Mouse (Mus musculus): ENCODE data around the gene Arap2. TPM values are rescaled to one million over a fixed set of nuclear protein-coding genes. Genes with fewer than 3 reads are reported as not detected.

Gene Arap2
- polyA plus RNA-seq, 1 experiment from 2014 or later, result 1.6 TPM

GRCm38 (mm10) chr5:62665329-62665728 is 100.6 kb downstream of the Arap2 start:
- Histone ChIP-seq H3K4me1 (replicated peaks) (no peaks in the 10 kb centered on the region), H3K36me3 (no peaks in the 10 kb centered on the region), H3K9me3 (no peaks in the 10 kb centered on the region), H3K4me2 (no peak overlapping the region), H3K4me3 (no peak overlapping the region), H3K9ac (no peak overlapping the region), H3K27me3 (no peaks in the 10 kb centered on the region), H3K27ac (replicated peaks) (no peak overlapping the region)
- ATAC-seq (ENCODE audit: low read depth), result no peak

- Histone ChIP-seq H3K4me2 (no peak overlapping the region), H3K27ac (replicated peaks) (no peak overlapping the region), H3K4me3 (no peak overlapping the region), H3K36me3 (no peaks in the 10 kb centered on the region), H3K9me3 (no peaks in the 10 kb centered on the region), H3K27me3 (no peaks in the 10 kb centered on the region), H3K4me1 (replicated peaks) (no peaks in the 10 kb centered on the region), H3K9ac (no peak overlapping the region)
- WGBS, result 80% methylated on average over 4 of the region's 4 CpGs
- ATAC-seq (ENCODE audit: low read depth), result no peak
These were observed 101.1 kb downstream of the Arap2 start for GRCm38 (mm10) chr5:62664847-62665246.

GRCm38 (mm10) chr5:62663206-62663605 is 102.8 kb downstream of the Arap2 start:
- H3K27ac ChIP-seq (replicated peaks), result no peak overlapping the region
- H3K4me3 ChIP-seq, result no peak overlapping the region
- no peak overlapping the region for H3K9ac ChIP-seq
- ATAC-seq (ENCODE audit: low read depth), result no peak
- no peak overlapping the region for H3K4me2 ChIP-seq
- WGBS, result 82% methylated on average over 1 of the region's 1 CpGs
- H3K9me3 ChIP-seq, result no peaks in the 10 kb centered on the region
- H3K27me3 ChIP-seq, result no peaks in the 10 kb centered on the region
- H3K4me1 ChIP-seq (replicated peaks), result no peaks in the 10 kb centered on the region
- H3K36me3 ChIP-seq, result no peaks in the 10 kb centered on the region

- no peaks in the 10 kb centered on the region for H3K27me3 ChIP-seq
- 72% methylated on average over 5 of the region's 5 CpGs for WGBS
- no peaks in the 10 kb centered on the region for H3K9me3 ChIP-seq
- no peaks in the 10 kb centered on the region for H3K4me1 ChIP-seq (replicated peaks)
- H3K9ac ChIP-seq, result no peak overlapping the region
- no peak overlapping the region for H3K27ac ChIP-seq (replicated peaks)
- H3K4me3 ChIP-seq, result no peak overlapping the region
- no peak overlapping the region for H3K4me2 ChIP-seq
- no peak for ATAC-seq (ENCODE audit: low read depth)
- H3K36me3 ChIP-seq, result no peaks in the 10 kb centered on the region
These were observed 112.0 kb downstream of the Arap2 start for GRCm38 (mm10) chr5:62653924-62654323.

GRCm38 (mm10) chr5:62642330-62642729 is 123.6 kb downstream of the Arap2 start:
- Histone ChIP-seq H3K9ac (no peak overlapping the region), H3K4me3 (no peak overlapping the region), H3K4me1 (replicated peaks) (no peaks in the 10 kb centered on the region; the same call in 1 of the 2 replicates), H3K27me3 (no peaks in the 10 kb centered on the region), H3K36me3 (no peaks in the 10 kb centered on the region), H3K27ac (replicated peaks) (no peak overlapping the region), H3K9me3 (no peaks in the 10 kb centered on the region), H3K4me2 (no peak overlapping the region)
- WGBS, result 93% methylated on average over 4 of the region's 4 CpGs
- no peak for ATAC-seq (ENCODE audit: low read depth)

GRCm38 (mm10) chr5:62640501-62640900 is 125.5 kb downstream of the Arap2 start:
- Histone ChIP-seq H3K27ac (replicated peaks) (no peak overlapping the region), H3K9ac (no peak overlapping the region), H3K27me3 (no peaks in the 10 kb centered on the region), H3K4me2 (no peak overlapping the region), H3K4me3 (no peak overlapping the region), H3K9me3 (no peaks in the 10 kb centered on the region), H3K4me1 (replicated peaks) (no peaks in the 10 kb centered on the region; the same call in 1 of the 2 replicates), H3K36me3 (no peaks in the 10 kb centered on the region)
- ATAC-seq (ENCODE audit: low read depth), result no peak
- WGBS, result 71% methylated on average over 8 of the region's 8 CpGs

- no peak overlapping the region for H3K4me2 ChIP-seq
- H3K27me3 ChIP-seq, result no peaks in the 10 kb centered on the region
- H3K9me3 ChIP-seq, result no peaks in the 10 kb centered on the region
- no peak for ATAC-seq (ENCODE audit: low read depth)
- no peaks in the 10 kb centered on the region for H3K36me3 ChIP-seq
- H3K27ac ChIP-seq (replicated peaks), result no peak overlapping the region
- H3K9ac ChIP-seq, result no peak overlapping the region
- WGBS, result 76% methylated on average over 3 of the region's 3 CpGs
- H3K4me3 ChIP-seq, result no peak overlapping the region
- no peaks in the 10 kb centered on the region; the same call in 1 of the 2 replicates for H3K4me1 ChIP-seq (replicated peaks)
These were observed 129.6 kb downstream of the Arap2 start for GRCm38 (mm10) chr5:62636341-62636740.

- H3K9me3 ChIP-seq, result no peaks in the 10 kb centered on the region
- H3K9ac ChIP-seq, result no peak overlapping the region
- 93% methylated on average over 5 of the region's 5 CpGs for WGBS
- H3K4me2 ChIP-seq, result no peak overlapping the region
- no peaks in the 10 kb centered on the region for H3K36me3 ChIP-seq
- no peak overlapping the region for H3K4me3 ChIP-seq
- H3K27me3 ChIP-seq, result no peaks in the 10 kb centered on the region
- ATAC-seq (ENCODE audit: low read depth), result no peak
- no peaks in the 10 kb centered on the region for H3K4me1 ChIP-seq (replicated peaks)
- no peak overlapping the region for H3K27ac ChIP-seq (replicated peaks)
These were observed 137.1 kb downstream of the Arap2 start for GRCm38 (mm10) chr5:62628901-62629300.

GRCm38 (mm10) chr5:62622848-62623479 is 143.0 kb downstream of the Arap2 start:
- H3K4me3 ChIP-seq, result no peak overlapping the region

GRCm38 (mm10) chr5:62618286-62618685 is 147.7 kb downstream of the Arap2 start:
- Histone ChIP-seq H3K9me3 (no peaks in the 10 kb centered on the region), H3K4me3 (no peak overlapping the region), H3K4me2 (no peak overlapping the region), H3K9ac (no peak overlapping the region), H3K4me1 (replicated peaks) (no peaks in the 10 kb centered on the region), H3K27me3 (no peaks in the 10 kb centered on the region), H3K36me3 (no peaks in the 10 kb centered on the region), H3K27ac (replicated peaks) (no peak overlapping the region)
- no peak for ATAC-seq (ENCODE audit: low read depth)

More at GRCm38 (mm10) chr5:62622848-62623479, 143.0 kb downstream of the Arap2 start:
- 84% methylated on average over 11 of the region's 11 CpGs for WGBS
- Histone ChIP-seq H3K27me3 (no peaks in the 10 kb centered on the region), H3K9ac (no peak overlapping the region), H3K36me3 (no peaks in the 10 kb centered on the region), H3K4me1 (replicated peaks) (no peaks in the 10 kb centered on the region), H3K4me2 (no peak overlapping the region), H3K9me3 (no peaks in the 10 kb centered on the region), H3K27ac (replicated peaks) (no peak overlapping the region)
- no peak for ATAC-seq (ENCODE audit: low read depth)

- Histone ChIP-seq H3K9ac (no peak overlapping the region), H3K36me3 (no peaks in the 10 kb centered on the region), H3K27ac (replicated peaks) (no peak overlapping the region), H3K9me3 (no peaks in the 10 kb centered on the region), H3K27me3 (no peaks in the 10 kb centered on the region), H3K4me3 (no peak overlapping the region), H3K4me2 (no peak overlapping the region), H3K4me1 (replicated peaks) (no peaks in the 10 kb centered on the region)
- WGBS, result 65% methylated on average over 3 of the region's 3 CpGs
- no peak for ATAC-seq (ENCODE audit: low read depth)
These were observed 154.0 kb downstream of the Arap2 start for GRCm38 (mm10) chr5:62611990-62612389.

- no peaks in the 10 kb centered on the region for H3K4me1 ChIP-seq (replicated peaks)
- no peaks in the 10 kb centered on the region for H3K9me3 ChIP-seq
- no peaks in the 10 kb centered on the region for H3K27me3 ChIP-seq
- no peaks in the 10 kb centered on the region for H3K36me3 ChIP-seq
- no peak overlapping the region for H3K4me3 ChIP-seq
- H3K4me2 ChIP-seq, result no peak overlapping the region
- WGBS, result 86% methylated on average over 1 of the region's 1 CpGs
- no peak for ATAC-seq (ENCODE audit: low read depth)
- no peak overlapping the region for H3K27ac ChIP-seq (replicated peaks)
- H3K9ac ChIP-seq, result no peak overlapping the region
These were observed 178.6 kb downstream of the Arap2 start for GRCm38 (mm10) chr5:62587348-62587747.

- no peak overlapping the region for H3K4me2 ChIP-seq
- 25% methylated on average over 2 of the region's 2 CpGs for WGBS
- H3K4me3 ChIP-seq, result no peak overlapping the region
- no peaks in the 10 kb centered on the region for H3K36me3 ChIP-seq
- no peaks in the 10 kb centered on the region for H3K27me3 ChIP-seq
- H3K27ac ChIP-seq (replicated peaks), result no peak overlapping the region
- no peak overlapping the region for H3K9ac ChIP-seq
- no peak for ATAC-seq (ENCODE audit: low read depth)
- H3K9me3 ChIP-seq, result no peaks in the 10 kb centered on the region
- H3K4me1 ChIP-seq (replicated peaks), result no peaks in the 10 kb centered on the region
These were observed 183.3 kb downstream of the Arap2 start for GRCm38 (mm10) chr5:62582643-62583042.

All from neural tube, embryonic 13.5 days (tissue).